Comparison of ENCODE assay signal across 18 mouse cellular contexts in genomic region chr7:65116903-65117302, GRCm38 (mm10).
"Had no signal": no experiment of that assay in that cellular context is flagged by ENCODE, and none has a peak within 500 bp of the region (broad histone marks: within the 10 kb centered on the region; RNA-seq: fewer than 3 reads in every experiment).

No protein-coding gene starts in this region.

- H3K36me3 ChIP-seq: midbrain, embryonic 10.5 days; midbrain, embryonic 12.5 days; neural tube, embryonic 13.5 days; neural tube, embryonic 15.5 days had no signal

- H3K4me3 ChIP-seq: midbrain, embryonic 10.5 days; midbrain, embryonic 12.5 days; myocyte; neural tube, embryonic 13.5 days; neural tube, embryonic 15.5 days had no signal

- ATAC-seq: midbrain, embryonic 16.5 days had no signal

- H3K9me3 ChIP-seq: midbrain, embryonic 10.5 days; midbrain, embryonic 12.5 days; neural tube, embryonic 13.5 days; neural tube, embryonic 15.5 days had no signal

- H3K4me1 ChIP-seq: midbrain, embryonic 10.5 days; midbrain, embryonic 12.5 days; neural tube, embryonic 13.5 days; neural tube, embryonic 15.5 days had no signal

- H3K27ac ChIP-seq: midbrain, embryonic 10.5 days; midbrain, embryonic 12.5 days; neural tube, embryonic 13.5 days; neural tube, embryonic 15.5 days had no signal

- DNase-seq: lung, embryonic 14.5 days; lung, postnatal 10 days; lung, postnatal 4 days; midbrain, embryonic 14.5 days; retina, postnatal 1 day; right cerebral cortex, adult 18-20 months; right cerebral cortex, postnatal 25 days; right cerebral cortex, postnatal 4 days; spleen, adult 18-20 months; thymus, adult 18-20 months; thymus, postnatal 14 days; thymus, postnatal 36 days had no signal

- H3K4me2 ChIP-seq: lung, embryonic 14.5 days; midbrain, embryonic 12.5 days; neural tube, embryonic 13.5 days; neural tube, embryonic 15.5 days had no signal

- H3K27me3 ChIP-seq: midbrain, embryonic 12.5 days; neural tube, embryonic 13.5 days; neural tube, embryonic 15.5 days had no signal

- H3K9ac ChIP-seq: lung, embryonic 14.5 days; midbrain, embryonic 12.5 days; neural tube, embryonic 13.5 days; neural tube, embryonic 15.5 days had no signal
